Mouse (Mus musculus): ENCODE measurements around the gene Bcat2.

- TF ChIP-seq CTCF (IDR thresholded peaks at IDR 0.05): no peak
- TF ChIP-seq EP300 (IDR thresholded peaks at IDR 0.05): no peak
Measured at GRCm38 (mm10) chr7:45554744-45555143, 15.2 kb upstream of the Bcat2 start, which contains the start of gene Hsd17b14.
